Mouse (Mus musculus) CD4-positive, CD25-positive, alpha-beta regulatory T cell, adult 4 months (primary cell): ENCODE data around the gene Spdye4c. TPM values are rescaled to one million over a fixed set of nuclear protein-coding genes. Genes with fewer than 3 reads are reported as not detected.
A peak's percentile ranks its signal among the peaks of the same experiment; 100 is the strongest.

Experiments used
- ATAC-seq: one replicate; pipeline ENCODE4 v1.8.0; 2017
- polyA plus RNA-seq, 2 experiments: library from polyadenylated mRNA; unstranded; fragments of 100-300 nt; shearing (Covaris generic); gene quantifications; one replicate each; pipeline ENCODE4 v1.2.1; 2017

The Spdye4c gene
- polyA plus RNA-seq, result not detected

DNA sequence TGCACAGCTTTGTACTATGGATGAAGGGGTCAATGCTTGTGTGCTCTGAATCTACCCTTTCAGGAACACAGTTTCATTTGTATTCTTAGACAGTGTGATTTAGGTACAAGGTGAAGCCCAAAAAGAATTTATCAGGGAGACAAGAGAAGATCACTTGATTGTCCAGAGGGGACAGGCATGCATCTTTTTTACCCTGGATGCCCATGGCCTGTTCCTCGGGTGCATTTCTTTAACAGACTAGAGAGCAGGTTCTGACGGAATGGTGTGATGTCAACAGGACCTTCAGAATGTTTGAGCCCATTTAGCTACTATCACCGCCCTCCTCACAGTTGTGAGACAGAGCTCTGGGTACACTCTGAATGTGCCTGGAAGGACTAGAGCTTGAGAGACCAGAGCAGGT is at the start of gene Spdye4c:
Gene Spdye4c, plus strand, starts transcription at position 301 of the 400 bp plus-strand sequence.
- ATAC-seq, result no peak

GRCm38 (mm10) chr2:128543495-128543894 is 47.5 kb upstream of the Spdye4c start:
- ATAC-seq, result no peak

DNA sequence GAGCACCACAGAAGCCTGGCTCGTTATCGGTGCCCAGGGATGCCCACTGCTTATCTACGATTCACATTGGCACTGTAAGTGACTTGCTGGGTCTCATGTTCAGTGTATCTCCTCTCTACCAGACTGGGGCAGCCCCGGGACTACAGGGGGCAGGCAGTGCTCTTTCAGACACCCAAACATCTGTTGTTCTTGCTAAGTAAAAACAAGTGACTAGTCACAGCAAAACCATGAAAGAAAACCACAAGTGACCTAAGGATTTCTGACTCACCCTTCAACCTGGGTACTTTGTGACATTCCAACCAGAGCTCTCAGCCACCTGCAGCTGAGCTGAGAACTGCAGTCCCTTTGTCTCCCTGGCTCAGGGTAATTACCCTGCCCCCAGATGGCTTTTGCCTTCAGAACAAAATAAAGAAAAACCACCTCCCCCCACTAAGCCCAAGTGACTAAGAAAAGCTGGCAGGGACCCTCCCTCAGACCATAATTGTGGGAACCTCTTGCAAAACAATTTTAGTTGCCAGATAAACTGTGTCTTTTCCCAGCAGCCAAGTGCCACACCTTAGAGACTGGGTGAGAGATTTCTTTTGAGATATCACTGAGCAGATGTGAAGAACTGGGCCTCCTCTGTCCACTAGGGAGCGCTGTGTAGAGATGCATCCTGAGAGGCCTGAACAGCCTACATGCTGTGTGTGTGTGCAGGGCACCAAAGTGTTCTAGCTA is 46.4 kb upstream of the Spdye4c start:
- ATAC-seq, result peak; percentile 74

- ATAC-seq, result no peak
These were observed 45.6 kb upstream of the Spdye4c start for GRCm38 (mm10) chr2:128545447-128545846.

- ATAC-seq, result no peak
These were observed 43.9 kb upstream of the Spdye4c start for GRCm38 (mm10) chr2:128547079-128547478.

- ATAC-seq, result no peak
These were observed 42.7 kb upstream of the Spdye4c start for GRCm38 (mm10) chr2:128548262-128548661.

GRCm38 (mm10) chr2:128549561-128549960 is 41.4 kb upstream of the Spdye4c start:
- ATAC-seq, result no peak

DNA sequence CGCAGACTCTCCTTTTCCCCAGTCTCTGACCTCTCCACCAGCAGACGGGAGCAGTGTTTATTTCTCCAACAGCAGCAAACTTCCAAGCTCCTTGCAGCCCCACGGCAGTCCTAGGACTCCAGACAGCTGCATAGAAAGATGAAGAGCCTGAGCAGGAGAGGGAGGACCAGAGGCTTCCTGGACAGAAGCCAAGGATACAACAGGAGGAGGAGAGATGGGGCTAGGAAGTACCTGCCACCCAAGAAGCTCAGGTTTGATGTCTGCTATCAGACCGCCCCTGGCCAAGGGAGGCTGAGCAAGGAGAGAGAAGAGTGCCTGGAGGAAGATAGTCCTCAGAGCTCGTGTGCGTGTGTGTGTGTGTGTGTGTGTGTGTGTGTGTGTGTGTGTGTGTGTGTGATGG is 41.0 kb upstream of the Spdye4c start:
- no peak for ATAC-seq

DNA sequence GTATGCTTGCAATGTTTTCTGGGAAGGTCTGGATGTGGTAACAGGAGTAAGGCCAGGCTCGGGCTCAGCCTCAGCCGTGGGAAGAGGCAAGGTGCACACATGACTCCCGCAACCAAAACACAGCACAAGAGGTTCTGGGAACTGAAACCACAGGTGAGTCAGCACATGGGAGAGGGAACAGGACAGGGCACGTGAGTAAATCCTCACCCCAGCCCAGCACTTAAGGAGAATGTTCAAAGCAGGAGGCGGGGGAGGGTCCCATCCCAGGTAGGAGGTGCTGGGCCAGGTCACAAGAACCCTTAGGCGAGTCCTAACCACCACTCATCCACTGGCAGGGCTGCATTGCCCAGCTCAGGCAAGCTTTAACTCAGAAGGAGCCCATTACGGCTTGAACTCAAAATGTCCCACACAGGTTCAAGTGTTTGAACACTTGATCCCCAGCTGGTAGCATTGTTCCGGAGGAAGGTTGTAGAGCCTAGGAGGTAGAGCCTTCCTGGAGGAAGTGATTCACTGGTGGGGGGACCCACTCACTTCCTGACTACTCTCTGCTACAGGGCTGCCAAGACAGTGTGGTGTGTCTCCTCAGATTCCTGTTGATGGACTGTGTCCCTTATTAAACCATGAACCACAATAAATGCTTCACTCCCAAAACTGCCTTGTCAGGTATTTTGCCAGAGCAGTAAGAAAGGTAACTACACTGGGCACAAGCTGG is 38.8 kb upstream of the Spdye4c start:
- no peak for ATAC-seq

- no peak for ATAC-seq
These were observed 38.0 kb upstream of the Spdye4c start for GRCm38 (mm10) chr2:128552798-128553720.

GRCm38 (mm10) chr2:128555082-128555481 is 35.9 kb upstream of the Spdye4c start:
- ATAC-seq, result no peak

GRCm38 (mm10) chr2:128564195-128564594 is 26.8 kb upstream of the Spdye4c start:
- no peak for ATAC-seq

- no peak for ATAC-seq
These were observed 25.1 kb upstream of the Spdye4c start for GRCm38 (mm10) chr2:128565904-128566303.

- ATAC-seq, result no peak
These were observed 24.5 kb upstream of the Spdye4c start for GRCm38 (mm10) chr2:128566304-128567147.

DNA sequence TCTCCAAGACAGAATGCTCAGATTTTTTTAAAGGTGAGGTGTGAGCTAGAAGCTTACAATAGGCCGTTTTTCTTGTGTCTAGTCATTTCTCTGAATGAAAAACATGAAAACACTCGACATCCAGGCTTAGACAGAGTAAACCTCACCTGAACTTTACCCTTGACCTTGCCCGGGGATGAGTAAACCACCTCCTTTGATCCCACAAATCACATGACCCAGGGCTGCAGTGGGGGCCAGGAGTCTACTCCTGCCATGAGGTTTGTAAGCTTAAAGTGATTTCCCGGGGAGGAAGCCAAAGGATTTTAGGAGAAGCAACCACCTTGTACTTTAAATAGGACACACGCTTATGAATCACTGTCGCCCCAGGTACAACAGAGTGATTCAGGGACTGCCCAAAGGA is 23.0 kb upstream of the Spdye4c start:
- ATAC-seq, result no peak

GRCm38 (mm10) chr2:128568490-128568889 is 22.5 kb upstream of the Spdye4c start:
- ATAC-seq, result no peak

- ATAC-seq, result no peak
These were observed 20.0 kb upstream of the Spdye4c start for GRCm38 (mm10) chr2:128571001-128571400.

- peak; percentile 67 for ATAC-seq
These were observed 18.0 kb upstream of the Spdye4c start for GRCm38 (mm10) chr2:128572726-128573624.

DNA sequence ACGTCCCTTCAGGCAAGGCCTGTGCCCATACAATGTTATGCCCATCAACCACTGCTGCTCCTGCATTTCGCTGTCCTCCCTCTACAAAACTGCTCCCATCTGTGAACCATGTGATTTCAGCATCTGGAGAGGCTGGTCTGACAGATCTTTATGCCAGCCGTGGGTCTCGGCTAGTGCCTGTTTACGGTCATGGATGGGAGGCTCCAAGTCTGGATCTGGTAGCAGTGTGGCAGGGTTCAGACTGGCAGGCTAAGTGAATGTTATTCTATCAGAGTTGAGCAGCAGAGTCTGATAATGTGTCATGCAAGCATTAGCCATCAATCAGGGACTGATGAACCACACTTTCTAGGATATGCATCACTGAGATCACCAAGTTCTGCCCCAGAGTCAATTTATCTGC is 8.1 kb upstream of the Spdye4c start:
- no peak for ATAC-seq

- no peak for ATAC-seq
These were observed 1.3 kb downstream of the Spdye4c start for GRCm38 (mm10) chr2:128592301-128592700.

- ATAC-seq, result no peak
These were observed 10.5 kb downstream of the Spdye4c start for GRCm38 (mm10) chr2:128601534-128601933.
